Mouse (Mus musculus): ENCODE results near the gene Tax1bp1. TPM values are rescaled to one million over a fixed set of nuclear protein-coding genes. Genes with fewer than 3 reads are reported as not detected.

The Tax1bp1 gene
- total RNA-seq, 2 experiments from 2014 or later = 98.5 to 123 TPM

DNA sequence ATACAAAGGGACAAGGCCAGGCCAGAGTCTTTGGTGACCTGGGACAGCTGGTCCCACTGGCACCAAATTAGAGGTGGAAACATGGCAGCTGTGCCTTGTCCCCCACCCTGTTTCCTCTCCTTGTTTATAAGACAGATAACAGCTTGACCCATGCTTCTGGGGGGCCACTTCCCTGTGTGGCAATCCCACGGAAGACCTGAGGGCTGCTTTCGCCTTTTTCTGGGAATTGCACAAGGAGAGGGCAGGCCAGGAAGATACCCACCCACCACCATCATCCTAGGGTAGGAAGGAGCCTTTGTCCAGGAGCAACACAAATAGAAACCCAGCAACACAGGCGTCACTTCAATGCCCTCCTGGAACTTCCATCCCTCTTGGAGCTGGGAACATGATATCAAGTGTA, 78.9 kb downstream of the Tax1bp1 start:
- DNase-seq (ENCODE audit: low spot score) = no peak
- intact Hi-C loops (cut with DNase I) = no loop called here

- intact Hi-C loops (cut with DNase I) = no loop called here
- DNase-seq (ENCODE audit: low spot score) = no peak
Measured at GRCm38 (mm10) chr6:52795029-52795841, 81.7 kb downstream of the Tax1bp1 start.

- intact Hi-C loops (cut with DNase I) = no loop called here
- no peak for DNase-seq (ENCODE audit: low spot score)
Measured at GRCm38 (mm10) chr6:52796035-52796598, 82.6 kb downstream of the Tax1bp1 start.

DNA sequence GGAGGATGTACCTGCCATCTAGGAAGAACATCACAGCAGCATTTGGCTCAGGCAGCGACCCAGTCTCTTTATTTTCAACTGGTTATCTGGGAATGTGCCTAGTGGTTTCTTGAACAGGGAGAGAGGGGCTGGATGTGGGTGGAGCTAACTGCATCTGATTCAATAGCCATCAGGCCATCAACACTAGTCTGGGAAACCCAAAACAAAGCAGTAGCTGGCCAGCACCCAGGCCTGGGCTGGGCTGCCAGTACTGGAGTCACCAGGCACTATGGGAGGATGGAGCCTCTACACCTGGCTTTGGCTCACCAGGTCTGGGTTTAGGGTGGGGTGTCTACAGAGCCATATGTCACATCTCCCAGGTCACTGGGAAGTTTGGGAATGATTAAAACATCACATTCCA, 83.2 kb downstream of the Tax1bp1 start:
- intact Hi-C loops (cut with DNase I) = no loop called here
- no peak for DNase-seq (ENCODE audit: low spot score)

- no peak for DNase-seq (ENCODE audit: low spot score)
- intact Hi-C loops (cut with DNase I) = no loop called here
Measured at GRCm38 (mm10) chr6:52797252-52797800, 83.8 kb downstream of the Tax1bp1 start.

- peak; percentile 33 for DNase-seq (ENCODE audit: low spot score)
- intact Hi-C loops (cut with DNase I) = no loop called here
Measured at GRCm38 (mm10) chr6:52802181-52802580, 88.7 kb downstream of the Tax1bp1 start.

DNA sequence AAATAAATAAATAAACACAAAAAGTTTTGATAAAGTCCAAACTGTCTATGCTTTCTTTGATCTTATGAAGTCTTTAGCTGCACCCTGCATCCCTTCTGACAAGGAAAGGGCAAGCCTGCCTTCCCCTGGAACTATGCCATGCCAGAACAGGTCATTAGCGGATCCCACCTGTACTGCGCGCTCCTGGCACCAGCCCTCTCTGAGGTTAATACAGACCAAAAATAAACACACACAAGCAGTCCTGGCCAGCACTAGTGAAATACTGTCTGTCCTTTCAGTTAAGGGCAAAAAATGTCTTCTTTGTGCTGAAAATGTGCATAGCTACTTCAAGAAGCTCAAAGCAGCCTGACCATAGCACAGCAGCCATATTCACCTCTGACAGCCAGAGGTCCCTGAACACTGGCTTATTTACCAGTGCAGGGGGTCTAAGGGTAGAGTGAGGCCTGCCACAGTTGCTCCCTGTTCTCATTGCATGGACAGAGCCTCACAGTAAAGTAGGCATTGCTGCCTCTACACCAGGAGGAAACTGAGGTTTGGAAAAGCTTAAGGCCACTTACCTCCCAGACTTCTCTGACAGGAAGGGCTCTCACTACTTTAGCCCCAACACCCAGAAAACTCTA, 91.8 kb downstream of the Tax1bp1 start:
- no peak for DNase-seq (ENCODE audit: low spot score)
- intact Hi-C loops (cut with DNase I) = no loop called here

Other genes starting within 250 kb of the Tax1bp1 start
- gene Hibadh, start 73.3 kb upstream of the Tax1bp1 start, total RNA-seq (2021) = 100 to 1,000 TPM; 242 to 244 TPM